Mouse (Mus musculus) hindlimb bud, embryonic 11.5 days (tissue): Measurements from ENCODE around the gene Gm20831.
"Not testable (repeated sequence)": the region's sequence is repeated elsewhere in the genome, so short reads cannot be mapped to it uniquely, and the experiment has no call there.

ENCODE experiments used
- DNase-seq: peaks from one replicate; pipeline ENCODE4 v3.0.0-alpha.2; 2012; ENCODE audit warnings: low read depth, low spot score; ENCODE audit errors: extremely low spot score

The Gm20831 gene

DNA sequence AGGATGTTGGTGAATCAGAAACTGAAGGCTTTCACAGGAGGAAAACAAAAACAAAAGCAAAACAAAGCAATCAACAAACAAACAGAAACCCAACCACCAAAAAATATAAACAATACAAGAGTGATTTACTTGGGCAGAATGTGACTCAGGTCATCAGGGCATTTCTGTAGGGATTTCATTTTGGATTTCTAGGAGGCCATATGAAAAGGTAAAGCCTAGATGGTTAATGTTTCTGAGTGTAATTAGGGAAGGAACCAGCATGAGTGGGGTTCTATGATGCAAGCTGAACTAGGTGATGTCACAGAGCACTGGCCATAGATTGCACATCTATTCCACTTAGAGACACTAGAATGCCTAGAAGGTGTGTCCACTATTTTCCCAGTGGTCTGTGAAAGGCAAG lies at the start of gene Gm20831, which contains the start of gene Gm20772:
Gene Gm20831, plus strand, starts transcription at position 301 of the 400 bp plus-strand sequence.
Gene Gm20772, plus strand, starts transcription at position 301 of the 400 bp plus-strand sequence.
- not testable (repeated sequence) for DNase-seq

DNA sequence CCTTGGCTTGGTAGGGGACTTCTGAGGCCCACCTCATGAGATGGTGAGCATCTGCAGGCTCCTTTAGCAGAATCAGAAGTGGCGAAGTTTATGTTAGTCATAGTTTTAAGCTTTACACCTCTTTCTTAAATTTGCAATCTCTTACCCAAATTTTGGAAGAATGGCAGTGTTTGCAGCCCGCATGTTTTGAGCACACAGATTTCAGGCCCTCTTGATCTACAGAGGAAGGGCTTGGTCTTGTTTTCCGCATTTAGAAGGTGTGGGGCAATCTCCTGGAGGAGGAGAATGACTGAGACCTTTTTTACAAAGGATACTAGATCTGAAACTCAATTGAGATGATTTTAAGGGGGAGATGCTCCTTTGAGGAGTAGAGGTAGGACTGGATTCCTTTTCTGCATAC lies 28.4 kb upstream of the Gm20831 start, which contains the start of gene Gm21904:
Gene Gm21904, minus strand, starts transcription at position 101 of the 400 bp plus-strand sequence.
- DNase-seq, result not testable (repeated sequence)

DNA sequence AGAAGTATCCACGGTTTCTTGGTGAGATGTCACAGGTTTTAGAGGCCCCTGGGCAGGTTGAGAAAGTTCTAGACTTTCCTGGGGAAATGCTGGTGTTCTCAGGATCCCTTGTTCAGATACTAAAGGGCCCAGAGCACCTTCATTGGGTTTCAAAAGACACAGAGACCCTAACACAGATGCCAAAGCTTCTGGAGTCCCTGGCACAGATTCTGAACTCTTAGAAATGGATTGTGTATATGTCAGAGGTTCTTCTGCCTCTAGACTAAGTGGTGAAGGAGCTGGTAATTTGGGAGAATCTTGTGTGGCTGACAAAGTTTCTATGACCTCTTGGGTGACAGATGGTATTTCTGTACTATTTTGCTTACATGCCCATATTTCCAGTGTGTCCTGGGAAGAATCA lies 62.7 kb downstream of the Gm20831 start, which contains the start of gene Srsy:
Gene Srsy, minus strand, starts transcription at position 101 of the 400 bp plus-strand sequence.
- DNase-seq, result not testable (repeated sequence)
